Mouse (Mus musculus) ES-Bruce4 (cell line): ENCODE results near the gene Eif4ebp2.

Source experiments
- CTCF ChIP-seq: IDR thresholded peaks from one replicate; pipeline ENCODE4 v1.8.1; 2011; ENCODE audit warnings: low read depth, low read length
- EP300 ChIP-seq: IDR thresholded peaks from 2 replicates; pipeline ENCODE4 v1.6.1; 2011; ENCODE audit warnings: low read depth, low read length; ENCODE audit not compliant: insufficient read depth
- POLR2A ChIP-seq: IDR thresholded peaks from one replicate; pipeline ENCODE4 v1.8.1; 2011; ENCODE audit warnings: low read length; ENCODE audit not compliant: insufficient read depth

DNA sequence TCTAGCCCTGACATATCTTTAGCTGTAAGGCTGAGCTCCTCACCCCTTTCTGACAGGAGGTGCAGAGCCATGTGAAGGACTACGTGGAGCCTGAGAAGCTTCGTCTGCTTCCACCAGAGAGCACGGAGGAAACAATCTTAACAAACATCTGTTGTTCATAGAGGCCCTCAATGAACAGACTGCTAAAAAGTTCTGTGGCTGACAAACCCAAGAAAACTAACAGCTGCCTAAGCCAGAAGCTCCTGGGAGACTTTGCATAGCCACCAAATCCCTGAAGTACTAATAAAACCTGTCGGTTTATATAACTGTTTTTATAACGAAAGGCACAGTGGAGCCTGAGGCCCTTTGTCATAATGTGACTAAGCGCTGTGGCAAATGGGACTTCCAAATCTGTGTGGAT lies 9.0 kb downstream of the Eif4ebp2 start:
- TF ChIP-seq CTCF (no peak), POLR2A (no peak), EP300 (no peak)
